Mouse (Mus musculus): ENCODE measurements around the gene Eps8.
A peak's percentile ranks its signal among the peaks of the same experiment; 100 is the strongest.

The Eps8 gene

DNA sequence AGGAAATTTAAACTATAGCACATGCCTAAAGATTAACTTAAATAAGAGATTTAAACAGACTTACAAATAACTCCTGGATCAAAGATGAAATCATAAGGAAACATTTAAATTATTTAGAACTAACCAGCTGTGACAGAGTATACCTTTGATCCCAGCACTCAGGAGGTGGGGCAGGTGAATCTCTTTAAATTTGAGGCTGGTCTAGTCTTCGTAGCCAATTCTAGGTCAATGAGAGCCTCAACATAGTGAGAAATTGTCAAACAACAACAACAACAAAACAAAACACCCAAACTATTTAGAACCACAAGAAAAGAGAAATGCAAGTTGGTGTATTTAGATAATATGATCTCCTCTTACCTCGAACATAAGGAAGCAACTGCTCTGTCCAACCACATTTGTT is at the start of gene Eps8:
Eps8 (minus strand) TSS at position 101 of the 400 bp plus-strand sequence.
- no peak for DNase-seq

DNA sequence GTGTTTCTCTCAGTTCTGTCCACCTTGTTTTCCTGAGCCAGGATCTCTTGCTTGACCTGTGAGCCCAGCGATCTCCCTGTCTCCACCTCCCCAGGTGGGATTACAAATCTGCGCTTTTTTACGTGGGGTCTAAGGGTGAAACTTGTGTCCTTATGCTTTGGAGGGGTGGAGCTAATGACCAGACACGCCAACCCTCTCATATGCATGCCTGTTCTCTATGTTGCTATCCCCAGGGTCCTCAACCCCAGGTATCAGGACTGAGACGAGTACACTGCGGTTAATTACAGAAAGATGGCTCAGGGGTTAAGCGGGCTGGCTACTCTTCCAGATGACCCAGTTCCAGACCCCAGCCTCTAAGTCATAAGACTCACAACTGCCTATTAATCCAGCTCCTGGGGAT is 48.8 kb upstream of the Eps8 start:
- no peak for DNase-seq

DNA sequence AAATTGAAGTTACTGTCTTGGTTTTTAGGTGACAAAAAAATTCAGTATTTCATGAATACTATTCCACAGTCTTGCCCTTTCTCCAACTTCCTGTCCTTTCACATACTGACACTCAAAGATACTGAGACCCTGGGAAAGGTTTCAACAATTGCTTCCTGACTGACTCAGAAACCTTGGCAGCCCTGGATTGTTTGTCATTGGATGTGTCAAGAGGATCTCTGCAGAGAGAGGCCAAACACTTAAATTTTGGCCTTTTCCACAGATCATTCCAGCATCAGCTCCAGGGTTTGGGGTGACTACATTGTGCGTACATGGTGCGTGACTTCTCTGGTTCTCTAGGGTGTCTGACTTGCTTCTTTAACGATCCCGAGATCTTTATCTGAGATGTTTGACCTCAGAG is 48.2 kb upstream of the Eps8 start:
- no peak for DNase-seq

DNA sequence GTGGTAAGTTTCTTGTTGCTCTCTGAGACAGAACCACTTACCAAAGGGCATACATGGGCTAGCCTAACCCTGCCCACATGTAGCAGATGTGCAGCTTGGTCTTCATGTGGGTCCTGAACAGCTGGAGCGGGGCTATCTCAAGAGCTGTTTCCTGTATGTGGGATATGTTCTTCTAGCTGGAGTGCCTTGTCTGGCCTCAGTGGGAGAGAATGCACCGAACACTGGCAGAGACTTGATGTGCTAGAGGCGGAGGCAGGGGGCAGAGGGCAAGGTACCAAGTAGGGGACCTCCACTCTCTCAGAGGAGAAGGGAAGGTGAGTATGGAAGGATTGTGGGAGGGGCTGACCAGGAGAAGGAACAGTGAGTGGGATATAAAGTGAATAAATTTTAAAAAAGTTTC is 47.5 kb upstream of the Eps8 start:
- DNase-seq, result no peak

DNA sequence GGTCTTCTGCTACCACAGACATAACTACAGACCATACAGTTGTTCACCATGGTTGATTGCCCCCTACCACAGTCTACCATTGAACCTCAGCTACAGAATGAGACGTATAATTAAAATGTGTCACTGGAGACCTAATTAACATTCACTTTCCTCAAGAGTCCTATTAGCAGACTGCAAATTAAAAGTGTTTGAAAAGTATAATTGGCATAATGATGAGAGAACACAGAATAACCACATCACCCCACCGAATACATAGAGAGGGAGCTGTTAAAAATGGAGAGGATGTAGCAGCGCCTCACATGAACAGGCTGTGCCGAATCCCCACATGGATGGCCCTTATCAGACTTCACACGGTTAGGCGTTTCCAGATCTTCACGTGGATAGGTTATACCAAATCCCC is 44.8 kb upstream of the Eps8 start:
- no peak for DNase-seq

DNA sequence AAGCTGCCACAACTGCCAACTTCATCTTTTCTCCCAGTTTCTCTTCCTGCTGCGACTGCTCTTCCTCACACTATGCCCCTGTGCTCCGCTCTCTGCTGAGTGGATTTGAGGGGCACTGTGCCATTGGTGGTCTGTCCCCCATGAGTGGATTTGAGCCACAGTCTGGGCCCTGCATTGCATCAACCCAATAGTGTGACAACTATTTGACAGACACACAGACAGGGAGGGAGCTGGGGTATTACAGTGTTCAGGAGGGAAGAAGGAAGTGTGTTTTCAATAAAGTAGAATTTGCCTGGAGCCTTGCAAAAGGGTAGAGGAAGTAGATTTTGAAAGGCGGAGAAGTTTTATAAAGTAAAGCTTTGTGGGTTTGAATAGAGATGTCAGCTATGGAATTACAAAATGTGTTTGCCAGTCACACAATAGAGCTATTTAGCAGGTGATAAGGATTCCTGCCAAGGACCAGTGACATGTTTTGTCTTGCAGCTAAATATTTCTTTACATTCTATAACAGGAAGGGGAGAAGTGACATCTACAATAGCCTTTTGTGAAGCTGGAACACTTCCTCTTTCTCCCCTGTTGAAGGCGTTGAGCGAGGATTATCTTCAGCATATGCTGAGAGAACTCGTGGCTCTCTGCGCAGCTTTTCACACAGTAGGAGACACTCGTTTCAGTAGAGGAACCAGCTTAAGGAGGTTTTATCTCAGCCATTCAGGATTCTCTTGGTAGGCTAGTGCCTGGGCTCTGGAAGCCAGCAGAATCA is 41.9 kb upstream of the Eps8 start:
- no peak for DNase-seq

DNA sequence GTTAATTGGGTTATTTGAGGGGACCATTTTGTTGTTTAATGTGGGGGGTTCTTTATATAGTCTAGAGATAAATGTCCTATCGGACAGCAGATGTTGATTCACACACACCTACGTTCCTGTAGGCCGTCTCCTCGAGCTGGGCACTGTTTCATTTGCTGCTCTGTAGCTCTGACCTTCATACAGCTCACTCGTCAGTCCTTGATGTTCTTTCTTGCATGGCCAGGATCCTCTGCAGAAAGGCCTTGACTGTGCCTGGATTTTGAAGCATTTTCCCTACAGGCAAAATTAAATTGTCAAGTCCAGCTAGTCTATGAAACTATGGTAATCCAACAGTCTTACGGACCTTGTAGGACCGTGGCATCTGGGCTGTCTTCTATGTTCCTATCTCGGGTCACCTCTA is 40.4 kb upstream of the Eps8 start:
- DNase-seq, result no peak

DNA sequence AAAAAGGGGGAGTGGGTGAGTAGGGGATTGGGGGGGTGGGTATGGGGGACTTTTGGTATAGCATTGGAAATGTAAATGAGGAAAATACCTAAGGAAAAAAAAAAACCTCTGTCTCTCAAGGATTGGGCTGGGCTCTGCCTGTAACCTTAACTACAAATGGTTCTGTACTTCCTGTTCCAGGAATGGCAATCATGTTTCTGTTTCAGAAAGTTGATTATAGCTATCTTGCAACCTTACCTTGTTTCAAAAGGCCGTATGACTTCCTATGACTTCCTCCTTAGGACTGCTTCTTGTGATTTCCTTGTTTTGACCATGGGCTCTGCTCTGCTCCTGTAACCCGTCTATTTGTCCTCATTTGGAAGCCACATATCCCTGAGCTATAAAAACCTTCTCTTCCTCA is 39.6 kb upstream of the Eps8 start:
- no peak for DNase-seq

DNA sequence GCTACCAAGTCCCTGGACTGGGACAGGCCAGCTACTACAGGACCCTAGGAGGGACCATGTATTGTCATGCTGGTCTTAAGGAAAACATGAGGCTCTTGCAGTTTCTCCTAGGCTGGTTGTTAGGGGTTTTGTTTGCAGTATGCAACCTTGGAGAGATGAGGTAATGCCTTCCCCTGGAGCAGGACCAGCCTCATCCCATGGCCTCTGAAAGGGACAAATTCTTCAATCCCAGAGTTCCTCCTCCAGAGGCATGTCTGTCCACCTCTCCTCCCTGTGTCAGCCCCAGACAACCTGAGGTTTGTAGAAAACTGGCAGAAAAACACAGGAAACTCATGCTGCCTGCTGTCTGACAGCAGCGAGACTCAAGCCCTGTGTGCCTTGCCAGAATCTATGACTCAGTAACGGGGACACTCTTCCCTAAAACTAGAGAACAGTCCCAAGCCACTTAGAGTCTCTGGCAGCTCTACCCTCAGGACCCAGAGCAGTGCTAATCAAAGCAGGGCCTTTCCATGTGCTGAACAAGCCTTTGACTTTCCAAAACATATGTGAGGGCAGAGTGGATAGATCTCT is 36.0 kb upstream of the Eps8 start:
- no peak for DNase-seq

DNA sequence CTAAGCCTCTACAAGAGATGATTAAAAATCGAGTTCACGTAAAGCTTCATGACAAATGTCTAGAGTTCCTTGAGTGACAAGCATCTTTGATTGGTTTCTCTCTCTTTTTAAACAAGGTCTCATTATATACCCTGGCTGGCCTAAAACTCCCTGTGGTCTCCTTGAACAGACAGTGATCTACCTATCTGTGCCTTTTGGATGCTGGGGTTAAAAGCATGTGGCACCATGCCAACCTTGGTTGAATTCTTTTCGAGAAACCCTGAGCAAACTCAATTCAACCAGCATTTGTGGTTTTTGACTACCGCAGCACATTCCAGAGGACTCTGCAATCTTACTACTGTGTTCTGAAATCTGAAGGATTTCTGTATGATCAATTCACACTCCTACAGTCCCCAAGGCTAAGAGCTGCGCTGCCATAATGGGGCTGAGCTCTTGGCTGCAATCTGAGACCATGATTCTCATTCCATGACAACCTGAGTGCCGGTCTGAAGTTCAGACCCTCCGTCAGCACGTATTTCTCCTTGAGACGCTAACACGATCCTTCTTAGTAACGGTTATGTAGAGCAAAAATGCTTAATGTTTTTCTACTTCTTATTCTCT is 33.9 kb upstream of the Eps8 start:
- no peak for DNase-seq

DNA sequence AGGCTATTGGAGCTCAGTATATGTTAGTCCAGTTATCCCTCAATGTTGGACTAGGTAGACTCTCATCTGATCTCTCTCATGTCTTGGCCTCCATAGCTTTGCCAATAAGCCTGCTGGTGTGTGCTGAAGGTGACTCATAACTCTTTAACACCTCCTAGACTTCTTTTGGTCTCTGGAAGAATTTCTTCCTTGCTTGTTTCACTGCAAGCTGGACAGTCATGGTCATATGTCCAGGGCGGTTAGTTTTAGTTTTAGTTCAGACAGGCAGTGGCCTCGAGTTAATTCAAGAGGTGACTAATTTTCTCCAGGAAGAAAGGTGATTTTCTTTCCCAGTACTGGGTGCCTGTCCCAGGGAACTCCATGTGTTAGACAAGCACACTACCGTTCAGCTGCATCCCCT is 33.4 kb upstream of the Eps8 start:
- no peak for DNase-seq

DNA sequence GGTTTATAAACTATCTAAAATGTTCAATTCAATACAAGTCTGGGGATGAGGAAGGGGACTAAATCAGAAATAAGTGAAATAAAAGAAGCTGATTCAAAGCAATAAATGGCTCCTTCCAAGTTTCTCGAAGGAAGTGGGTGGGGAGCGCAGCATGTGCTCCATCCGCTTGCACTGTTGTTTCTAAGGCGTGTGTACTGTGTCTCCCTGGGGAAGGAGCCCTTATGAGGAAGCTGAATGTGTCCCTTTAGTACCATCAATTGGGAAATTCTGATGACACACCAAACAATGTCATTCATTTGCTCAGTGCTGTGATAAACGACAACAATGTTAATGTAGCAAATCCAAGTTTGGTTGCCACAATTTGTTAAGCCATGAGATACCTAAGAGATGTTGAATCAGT is 33.0 kb upstream of the Eps8 start:
- DNase-seq, result no peak

DNA sequence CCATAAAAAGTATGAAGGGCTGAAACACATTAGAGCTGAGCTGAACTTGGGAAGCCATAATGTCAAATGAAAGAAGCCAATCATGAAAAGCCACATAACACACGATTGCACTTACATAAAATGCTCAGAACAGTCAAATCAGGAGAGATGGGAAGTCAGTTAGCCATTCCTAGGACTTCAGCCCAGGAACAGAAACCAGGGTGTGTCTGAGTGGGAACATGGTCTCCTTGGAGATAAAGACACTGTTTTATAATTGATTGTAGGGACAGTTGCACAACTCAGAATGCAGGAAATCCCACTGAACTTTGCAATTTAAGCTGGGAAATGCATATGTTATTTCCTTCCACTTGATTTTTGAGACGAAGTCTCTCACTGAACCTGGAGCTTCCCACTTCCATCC is 28.0 kb upstream of the Eps8 start:
- DNase-seq, result no peak

DNA sequence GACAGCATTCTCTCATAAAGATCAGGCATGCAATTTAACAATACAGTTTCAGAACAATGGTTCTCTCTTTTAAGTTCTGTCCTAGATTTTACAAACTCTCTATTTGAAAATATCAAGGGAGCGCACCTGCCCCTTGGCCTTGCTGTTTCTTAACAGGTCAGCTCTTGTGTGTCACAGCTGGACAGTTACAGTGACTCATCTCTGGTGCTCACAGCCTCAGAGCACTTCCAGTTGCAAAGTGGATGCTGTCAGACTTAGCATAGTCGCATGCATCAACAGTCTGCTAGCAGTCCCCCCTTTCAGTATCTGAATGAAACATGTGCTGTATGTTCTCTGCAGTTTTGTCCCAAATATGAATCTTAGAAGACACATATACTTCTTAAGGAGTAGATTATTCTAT is 26.3 kb upstream of the Eps8 start:
- DNase-seq, result no peak

DNA sequence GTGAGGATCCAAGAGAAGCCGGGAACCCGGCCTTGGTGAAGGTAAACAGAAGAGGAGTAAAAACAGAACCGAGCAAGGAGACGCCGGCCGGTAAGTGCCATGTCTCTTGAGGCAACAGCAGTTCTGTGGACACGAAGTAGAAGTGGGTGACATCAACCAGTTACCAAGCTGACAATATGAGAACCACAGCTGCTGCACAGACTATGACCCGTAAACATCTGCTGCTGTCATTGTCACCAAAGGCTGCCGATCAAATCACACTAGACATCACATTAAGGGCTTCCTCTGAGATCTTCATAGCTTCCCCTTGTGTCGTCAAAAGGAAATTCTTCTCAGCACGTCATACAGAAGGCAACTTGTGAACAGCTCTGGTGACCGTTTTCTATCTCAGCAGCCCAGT is 21.9 kb upstream of the Eps8 start:
- no peak for DNase-seq

DNA sequence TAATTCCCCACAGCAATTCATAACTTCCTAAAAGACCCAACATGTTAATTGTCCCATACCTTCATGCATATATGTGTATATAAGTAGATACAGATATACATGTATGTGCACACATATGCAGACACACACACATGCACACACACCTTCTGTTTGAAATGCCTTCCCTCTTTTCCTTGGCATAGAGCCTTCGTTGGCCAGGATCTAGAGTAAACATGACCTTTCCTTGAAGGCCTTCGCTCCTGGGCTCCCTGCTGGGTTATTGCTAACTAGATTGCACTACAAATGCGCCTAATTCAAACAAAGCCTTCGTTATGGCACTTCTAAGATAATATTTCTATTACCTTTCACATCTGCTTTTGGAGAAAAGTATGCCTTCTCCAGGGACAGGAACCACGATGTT is 20.9 kb upstream of the Eps8 start:
- DNase-seq, result no peak

DNA sequence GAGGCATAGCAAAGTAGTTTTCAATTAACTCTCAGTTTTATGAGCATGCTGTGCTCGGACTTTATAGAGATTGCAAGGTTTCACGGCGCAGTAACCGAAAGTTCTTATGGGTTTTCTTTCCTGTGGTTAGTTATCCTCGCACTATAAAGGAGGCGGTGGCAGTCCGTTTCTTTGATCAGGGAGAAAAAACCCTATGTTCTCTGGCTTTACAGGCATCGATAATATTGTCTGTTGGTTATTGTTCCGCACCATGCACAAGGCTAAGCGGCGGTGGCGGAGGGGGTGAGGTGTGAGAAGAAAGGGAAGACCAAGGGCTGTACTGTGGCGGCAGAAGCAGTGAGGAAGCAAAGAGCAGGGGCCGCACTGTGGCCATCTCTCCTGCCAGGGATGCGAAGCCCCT is 18.6 kb upstream of the Eps8 start:
- no peak for DNase-seq

DNA sequence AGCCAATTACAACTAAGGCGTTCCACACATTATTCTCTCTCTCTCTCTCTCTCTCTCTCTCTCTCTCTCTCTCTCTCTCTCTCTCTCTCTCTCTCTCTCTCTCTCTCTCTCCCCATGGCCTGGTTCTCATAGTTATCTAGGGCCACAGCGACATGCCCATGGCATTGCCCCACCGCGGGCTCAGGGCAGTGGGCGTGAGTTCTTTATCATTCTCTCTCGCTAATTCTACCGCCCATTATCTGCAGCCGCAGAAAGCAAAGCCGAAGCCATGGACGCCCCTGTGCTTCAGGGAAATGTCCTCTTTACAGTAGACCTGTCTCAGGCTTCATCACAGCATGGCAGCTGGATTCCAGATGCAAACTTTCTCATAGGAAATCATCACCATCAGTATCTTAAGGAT is 16.9 kb upstream of the Eps8 start:
- peak; percentile 46 for DNase-seq

DNA sequence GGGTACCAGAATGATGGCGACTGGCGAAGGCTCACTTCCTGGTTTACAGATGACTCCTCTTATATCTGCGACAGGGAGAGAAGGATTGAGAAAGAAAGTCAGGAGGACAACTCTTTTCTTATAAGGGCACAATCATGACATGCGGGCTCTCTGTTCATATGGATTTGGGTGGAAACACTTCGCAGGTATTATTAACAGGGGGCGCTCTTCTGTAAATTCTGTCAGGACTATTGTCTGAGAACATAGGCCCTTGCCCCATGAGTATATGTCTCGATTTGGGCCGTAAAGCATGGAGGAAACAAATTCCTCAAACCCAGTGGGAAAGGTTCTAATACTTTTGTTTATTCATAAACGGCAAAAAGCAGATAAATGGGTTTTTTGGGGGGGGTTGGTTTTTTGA is 16.1 kb upstream of the Eps8 start:
- DNase-seq, result no peak

DNA sequence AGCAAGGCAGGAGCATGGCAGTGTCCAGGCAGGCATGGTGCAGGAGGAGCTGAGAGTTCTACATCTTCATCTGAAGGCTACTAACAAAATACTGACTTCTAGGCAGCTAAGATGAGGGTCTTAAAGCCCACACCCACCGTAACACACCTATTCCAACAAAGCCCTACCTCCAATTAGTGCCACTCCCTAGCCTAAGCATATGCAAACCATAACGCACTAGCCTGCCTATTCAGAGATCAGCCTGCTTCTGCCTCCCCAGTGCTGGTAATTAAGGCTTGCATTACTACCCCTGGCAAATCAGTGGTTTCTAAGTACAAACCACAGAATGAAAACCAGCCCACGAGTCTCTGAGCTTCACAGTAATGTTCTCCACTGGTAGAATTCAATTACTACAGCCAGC is 15.2 kb upstream of the Eps8 start:
- no peak for DNase-seq

DNA sequence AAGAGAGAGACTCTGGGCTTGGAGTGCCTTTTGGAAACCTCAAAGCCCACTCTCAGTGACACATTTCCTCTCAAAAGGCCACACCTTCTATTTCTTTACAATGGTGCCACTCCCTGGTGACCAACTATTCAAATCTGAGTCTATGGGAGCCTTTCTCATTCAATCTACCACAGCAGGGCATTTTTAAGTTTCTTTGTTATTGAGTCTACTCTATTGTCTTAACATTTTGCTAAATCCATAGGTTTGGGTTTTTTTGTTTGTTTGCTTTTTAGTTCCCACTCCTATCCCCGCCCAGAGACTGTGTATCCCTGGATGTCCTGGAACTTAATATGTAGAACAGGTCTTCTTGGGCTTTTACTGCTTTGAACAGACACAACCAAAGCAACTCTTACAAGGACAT is 14.8 kb upstream of the Eps8 start:
- DNase-seq, result no peak

DNA sequence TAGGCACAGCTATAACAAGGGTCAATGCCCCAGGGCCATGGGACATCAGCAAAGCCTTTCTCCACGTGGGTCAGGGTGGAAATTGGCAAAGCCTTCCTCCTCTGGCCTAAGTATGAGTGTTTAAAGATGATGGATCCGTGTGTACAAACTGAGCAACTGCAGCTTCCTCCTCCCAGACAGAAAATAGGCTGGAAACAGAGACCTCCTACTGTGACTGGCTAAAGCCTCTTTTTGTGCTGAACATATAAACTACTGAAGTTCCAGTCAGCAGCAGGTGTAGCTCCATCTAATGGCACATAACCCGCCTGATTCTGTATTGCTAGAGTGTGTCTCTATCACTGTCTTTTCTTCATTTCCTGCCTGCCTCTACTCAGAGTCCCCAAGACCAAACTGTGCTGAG is 13.7 kb upstream of the Eps8 start:
- no peak for DNase-seq

DNA sequence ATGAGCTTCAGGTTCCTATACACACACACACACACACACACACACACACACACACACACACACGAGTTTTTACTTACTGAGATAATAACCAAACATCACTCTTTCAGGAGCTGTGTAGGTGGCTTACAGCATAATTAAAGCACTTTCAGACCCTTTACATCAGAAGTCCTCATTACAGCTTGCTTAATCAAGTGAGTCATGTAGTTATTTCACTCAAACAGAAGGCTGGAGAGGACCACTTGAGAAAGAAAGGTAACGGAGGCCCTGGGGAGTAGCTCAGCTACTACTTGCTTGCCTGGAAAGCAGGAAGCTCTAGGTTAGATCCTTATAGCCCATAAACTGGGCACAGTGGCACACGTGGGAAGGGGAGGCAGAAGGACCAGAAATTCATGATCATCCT is 13.0 kb upstream of the Eps8 start:
- DNase-seq, result no peak

DNA sequence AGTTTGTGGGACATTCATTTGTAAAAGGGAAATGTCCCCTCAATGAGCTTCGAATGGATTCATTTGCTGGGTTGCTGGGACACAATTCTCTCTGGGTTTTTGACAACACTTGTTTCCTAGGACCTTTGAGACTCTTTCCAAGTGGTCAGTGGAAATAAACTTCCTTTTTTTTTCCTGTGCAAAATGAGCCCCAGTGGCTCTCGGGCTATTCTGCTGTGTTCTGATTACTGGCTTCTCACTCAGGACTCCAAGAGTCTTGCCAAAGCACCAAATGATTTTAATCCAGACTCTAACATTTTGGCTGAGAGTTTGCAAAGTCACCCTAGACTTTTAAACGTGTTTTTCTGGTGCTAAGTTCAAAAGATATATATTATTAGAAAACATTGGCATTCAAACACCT is 10.3 kb upstream of the Eps8 start:
- no peak for DNase-seq
